Mouse (Mus musculus) cerebellum, postnatal 36 days (tissue): ENCODE data around the gene St6galnac5.
"Not testable (repeated sequence)": the region's sequence is repeated elsewhere in the genome, so short reads cannot be mapped to it uniquely, and the experiment has no call there.

Experiments used
- DNase-seq, 2 experiments: peaks; one replicate each; pipeline ENCODE4 v3.0.0; 2021 to 2022; ENCODE audit warnings: mixed read lengths in 2 of 2

St6galnac5 gene

GRCm38 (mm10) chr3:152784353-152784752, 197.7 kb downstream of the St6galnac5 start:
- DNase-seq, result not testable (repeated sequence)

DNA sequence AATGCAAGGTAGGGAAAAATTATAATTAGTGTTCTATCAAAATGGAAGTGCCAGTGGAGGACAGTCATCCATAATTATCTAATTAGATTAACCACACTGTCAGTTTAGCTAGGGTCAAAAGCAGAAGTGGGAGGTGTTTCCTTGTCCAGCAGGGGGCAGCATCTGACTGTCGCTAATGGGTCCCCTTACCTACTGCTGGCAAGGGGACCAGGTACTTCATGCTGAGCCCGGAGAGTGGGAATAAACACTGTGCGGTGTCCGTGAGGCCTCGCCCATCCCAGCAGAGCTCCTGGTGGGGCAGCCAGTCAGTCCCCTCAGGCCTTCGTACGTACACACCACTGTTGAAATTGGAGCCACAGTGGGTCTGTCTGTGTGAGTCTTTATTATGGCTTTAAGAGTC, 198.3 kb downstream of the St6galnac5 start:
- DNase-seq, result peak; percentile 73 to 74

DNA sequence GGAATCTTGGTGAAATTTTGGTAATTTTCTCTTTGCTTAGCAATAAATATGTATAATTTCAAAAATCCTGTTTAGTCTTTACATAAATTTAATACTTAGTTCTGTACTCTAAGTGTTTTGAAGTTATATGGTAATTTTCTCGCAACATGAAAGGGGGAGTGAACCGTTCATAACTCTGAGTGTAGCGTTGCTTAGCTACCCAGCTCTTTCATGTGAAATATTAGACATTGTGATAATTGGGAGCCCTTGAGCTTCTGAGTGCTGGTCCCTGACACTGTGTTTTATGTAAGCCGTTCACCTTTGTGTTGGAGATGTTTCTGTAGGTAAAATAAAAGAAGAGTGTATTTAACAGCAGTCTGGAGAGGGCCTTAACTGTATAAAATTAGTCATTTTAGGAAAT, 202.2 kb downstream of the St6galnac5 start:
- no peak for DNase-seq

DNA sequence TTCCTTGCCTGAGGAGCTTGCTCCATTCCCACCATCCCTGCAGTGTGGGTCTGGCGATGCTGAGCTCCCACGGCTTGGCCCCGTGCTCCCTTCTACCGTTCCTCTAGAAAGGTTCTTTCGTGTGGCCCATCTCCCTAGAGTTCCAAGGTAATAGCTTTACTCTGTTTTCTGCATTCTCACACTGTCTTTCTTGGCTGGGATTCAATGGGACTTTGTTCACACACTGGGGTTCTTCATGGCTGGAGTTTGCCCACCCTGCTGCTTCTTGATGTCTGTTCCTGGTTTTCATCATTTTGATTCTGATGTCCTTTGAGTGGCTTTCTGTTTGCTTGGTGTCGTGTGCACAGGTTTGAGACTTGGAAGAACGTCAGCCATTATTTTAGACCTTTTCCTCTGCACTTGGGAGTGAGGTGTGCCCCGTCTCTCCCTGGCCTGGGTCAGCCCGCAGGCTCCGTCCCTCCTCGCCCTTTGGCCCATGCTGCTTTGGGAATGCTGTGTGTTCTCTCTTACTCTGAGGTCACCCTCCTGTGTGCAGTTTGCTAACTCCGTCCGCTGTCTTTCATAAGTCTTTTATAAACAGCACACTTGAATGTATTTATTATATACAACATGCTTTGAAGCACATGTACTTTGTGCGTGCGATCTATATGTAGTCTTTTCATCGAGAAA, 205.0 kb downstream of the St6galnac5 start:
- no peak for DNase-seq

GRCm38 (mm10) chr3:152776363-152776762, 205.7 kb downstream of the St6galnac5 start:
- no peak for DNase-seq

- no peak for DNase-seq
These were observed 212.0 kb downstream of the St6galnac5 start for GRCm38 (mm10) chr3:152770056-152770455.

GRCm38 (mm10) chr3:152767485-152767884, 214.6 kb downstream of the St6galnac5 start:
- no peak for DNase-seq
